Mouse (Mus musculus) brain, adult 2 months (tissue): Measurements from ENCODE around the gene Bhlha15.

Source experiments
- DNase-seq: peaks from one replicate; pipeline ENCODE4 v3.0.0; 2011; ENCODE audit warnings: low read depth, low spot score

Gene Bhlha15

DNA sequence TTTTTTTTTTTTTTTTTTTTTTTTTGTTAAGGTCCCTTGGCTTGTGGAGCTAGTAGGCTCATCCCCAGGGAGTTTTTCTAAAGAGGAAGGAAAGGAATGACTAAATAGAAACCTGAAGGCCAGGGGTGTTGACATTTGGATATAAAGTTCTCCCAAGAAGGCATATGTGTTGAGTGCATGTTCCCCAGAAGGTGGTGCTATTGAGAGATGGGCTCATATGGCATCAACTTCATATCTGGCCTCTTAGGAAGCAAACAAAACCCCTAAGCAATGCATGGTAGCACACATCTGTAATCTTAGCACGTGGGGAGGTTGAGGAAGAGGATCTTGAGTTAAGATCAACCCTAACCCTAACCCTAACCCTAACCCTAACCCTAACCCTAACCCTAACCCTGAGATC, 41.3 kb downstream of the Bhlha15 start:
- DNase-seq, result peak; percentile 50

DNA sequence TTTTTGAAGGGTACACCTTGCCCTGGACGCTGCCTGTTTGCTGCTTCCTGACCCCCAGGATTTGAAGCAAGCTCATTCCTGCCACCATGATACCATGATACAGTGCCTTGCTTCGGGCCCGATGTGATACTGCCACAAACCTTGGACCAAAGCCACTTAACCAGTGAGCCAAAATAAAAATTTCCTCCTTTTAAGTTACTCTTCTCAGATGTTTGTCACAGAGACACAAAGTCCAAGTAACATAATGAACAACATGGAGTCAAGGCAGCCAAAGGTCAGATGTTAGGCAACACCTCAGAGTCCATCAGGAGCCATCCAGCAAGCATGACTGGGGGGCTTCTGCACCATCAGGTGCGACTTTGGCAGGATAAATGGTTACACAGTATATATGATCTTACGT, 42.4 kb downstream of the Bhlha15 start:
- DNase-seq, result no peak

DNA sequence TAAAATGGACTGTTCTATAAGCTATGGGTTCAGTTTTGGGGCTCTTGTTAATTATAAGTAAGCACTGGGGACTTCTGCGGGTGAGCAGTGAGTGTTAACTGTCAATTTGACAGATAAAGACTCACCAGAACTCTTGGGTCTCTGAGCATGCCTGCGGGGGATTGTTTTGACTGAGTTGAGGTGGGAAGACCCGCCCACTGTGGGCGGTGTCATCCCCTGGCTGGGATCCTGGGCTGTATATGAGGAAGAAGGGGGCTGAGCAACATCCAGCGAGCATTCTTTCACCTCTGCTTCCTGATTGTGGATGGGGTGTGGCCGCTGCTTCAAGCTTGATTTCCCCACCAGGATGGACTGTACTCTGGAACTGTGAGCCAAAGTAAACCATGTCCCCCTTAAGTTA, 44.1 kb downstream of the Bhlha15 start:
- DNase-seq, result no peak

DNA sequence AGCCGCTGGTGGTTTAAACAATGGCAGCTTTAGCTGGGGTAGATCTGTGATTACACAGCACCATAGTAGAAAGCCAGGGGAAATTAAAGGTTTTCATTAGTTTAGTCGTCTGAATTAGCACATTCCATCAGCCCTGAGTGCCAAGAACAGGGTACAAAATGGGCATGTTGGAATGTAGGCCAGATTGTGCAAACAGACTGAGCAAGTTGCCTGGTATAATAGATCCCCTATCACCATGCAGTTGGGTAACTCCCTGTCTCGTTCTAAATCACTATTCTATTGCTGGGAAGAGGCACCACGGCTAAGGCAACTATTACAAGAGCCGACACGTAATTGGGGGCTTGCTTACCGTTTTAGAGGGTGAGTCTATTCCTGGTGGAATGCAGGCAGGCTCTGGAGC, 44.6 kb downstream of the Bhlha15 start:
- DNase-seq, result peak; percentile 72

DNA sequence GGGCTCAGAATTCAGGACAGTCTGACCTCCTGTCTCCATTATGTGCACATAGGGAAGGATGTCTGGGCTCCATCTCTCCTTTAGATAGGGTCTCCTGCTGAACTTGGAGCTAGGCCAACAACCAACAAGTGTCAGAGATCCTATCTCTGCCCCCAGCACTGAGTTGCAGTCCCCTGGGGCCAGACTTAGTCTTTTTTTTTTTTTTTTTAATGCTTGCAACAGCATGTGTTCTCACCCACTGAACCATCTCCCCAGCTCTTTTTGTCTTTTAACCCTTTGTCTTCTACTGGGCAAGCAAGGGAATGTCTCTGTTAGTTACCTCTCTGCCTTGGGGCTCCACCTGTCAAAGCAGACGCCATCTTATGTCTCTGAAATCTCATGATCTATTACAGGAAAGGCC, 48.9 kb downstream of the Bhlha15 start:
- DNase-seq, result no peak
